Mouse (Mus musculus) retina, adult 2 months (tissue): ENCODE measurements around the gene Gm10100.
"Not testable (repeated sequence)": the region's sequence is repeated elsewhere in the genome, so short reads cannot be mapped to it uniquely, and the experiment has no call there.

Experiments used
- DNase-seq: peaks from one replicate; pipeline ENCODE4 v3.0.0-alpha.2; 2012; ENCODE audit warnings: low read depth, low spot score

Gm10100 gene

GRCm38 (mm10) chr10:77726186-77726585, at the start of gene Gm10100:
Gene Gm10100 (plus strand): TSS chr10:77726486.
- no peak for DNase-seq

GRCm38 (mm10) chr10:77677562-77677961, 48.7 kb upstream of the Gm10100 start:
- DNase-seq = no peak

- DNase-seq = no peak
These were observed 43.3 kb upstream of the Gm10100 start for GRCm38 (mm10) chr10:77682994-77683393.

- DNase-seq = no peak
These were observed 42.1 kb upstream of the Gm10100 start for GRCm38 (mm10) chr10:77684181-77684580.

GRCm38 (mm10) chr10:77685895-77686664, 40.2 kb upstream of the Gm10100 start, which contains the start of gene Tspear:
Gene Tspear (plus strand): TSS chr10:77686569.
- DNase-seq = no peak

GRCm38 (mm10) chr10:77687021-77687420, 39.3 kb upstream of the Gm10100 start:
- DNase-seq = no peak

GRCm38 (mm10) chr10:77690356-77690807, 35.9 kb upstream of the Gm10100 start, which contains the start of gene Gm19402:
Gene Gm19402 (minus strand): TSS chr10:77690757.
- not testable (repeated sequence) for DNase-seq

- DNase-seq = no peak
These were observed 29.2 kb upstream of the Gm10100 start, which contains the start of gene Gm9508 for GRCm38 (mm10) chr10:77697133-77697532. Gene Gm9508 (minus strand): TSS chr10:77697233.

- DNase-seq = no peak
These were observed 20.0 kb upstream of the Gm10100 start, which contains the start of gene Gm10272 for GRCm38 (mm10) chr10:77706326-77706725. Gene Gm10272 (plus strand): TSS chr10:77706626.

- no peak for DNase-seq
These were observed 16.5 kb upstream of the Gm10100 start for GRCm38 (mm10) chr10:77709831-77710230.

GRCm38 (mm10) chr10:77711157-77711556, 15.1 kb upstream of the Gm10100 start, which contains the start of gene Gm10024:
Gene Gm10024 (plus strand): TSS chr10:77711457.
- not testable (repeated sequence) for DNase-seq

- no peak for DNase-seq
These were observed 12.6 kb upstream of the Gm10100 start for GRCm38 (mm10) chr10:77713734-77714133.

- no peak for DNase-seq
These were observed 10.8 kb upstream of the Gm10100 start, which contains the start of gene Gm10142 for GRCm38 (mm10) chr10:77715507-77715906. Gene Gm10142 (plus strand): TSS chr10:77715807.

- DNase-seq = not testable (repeated sequence)
These were observed 6.0 kb upstream of the Gm10100 start, which contains the start of gene Krtap12-1 for GRCm38 (mm10) chr10:77720299-77720698. Gene Krtap12-1 (plus strand): TSS chr10:77720599.

- no peak for DNase-seq
These were observed 1.4 kb upstream of the Gm10100 start for GRCm38 (mm10) chr10:77724855-77725254.

- DNase-seq = no peak
These were observed 2.0 kb downstream of the Gm10100 start for GRCm38 (mm10) chr10:77728280-77728679.

GRCm38 (mm10) chr10:77729241-77729640, 3.0 kb downstream of the Gm10100 start:
- DNase-seq = no peak

GRCm38 (mm10) chr10:77735928-77736327, 9.6 kb downstream of the Gm10100 start:
- no peak for DNase-seq

- no peak for DNase-seq
These were observed 12.6 kb downstream of the Gm10100 start for GRCm38 (mm10) chr10:77738929-77739328.

GRCm38 (mm10) chr10:77741924-77742688, 15.8 kb downstream of the Gm10100 start, which contains the start of gene Gm18596:
Gene Gm18596 (minus strand): TSS chr10:77742638.
- DNase-seq = not testable (repeated sequence)

GRCm38 (mm10) chr10:77750686-77751085, 24.4 kb downstream of the Gm10100 start:
- not testable (repeated sequence) for DNase-seq

- not testable (repeated sequence) for DNase-seq
These were observed 25.0 kb downstream of the Gm10100 start, which contains the start of gene Gm9736 for GRCm38 (mm10) chr10:77751254-77751653. Gene Gm9736 (minus strand): TSS chr10:77751354.
